Mouse (Mus musculus): ENCODE data around the gene Fam183b. TPM values are rescaled to one million over a fixed set of nuclear protein-coding genes. Genes with fewer than 3 reads are reported as not detected.
"Not testable (repeated sequence)": the region's sequence is repeated elsewhere in the genome, so short reads cannot be mapped to it uniquely, and the experiment has no call there.

Gene Fam183b
- total RNA-seq (2021) = 1 to 10 TPM; 1.4 to 2.4 TPM
- long read RNA-seq, experiment 1, partial matches to known transcripts = 1 of 1 reads
- long read RNA-seq, experiment 1, other reads (novel, unspliced or antisense) = 0 of 1 reads
- long read RNA-seq, experiment 2, partial matches to known transcripts = 1 of 2 reads
- long read RNA-seq, experiment 2, other reads (novel, unspliced or antisense) = 0 of 2 reads

DNA sequence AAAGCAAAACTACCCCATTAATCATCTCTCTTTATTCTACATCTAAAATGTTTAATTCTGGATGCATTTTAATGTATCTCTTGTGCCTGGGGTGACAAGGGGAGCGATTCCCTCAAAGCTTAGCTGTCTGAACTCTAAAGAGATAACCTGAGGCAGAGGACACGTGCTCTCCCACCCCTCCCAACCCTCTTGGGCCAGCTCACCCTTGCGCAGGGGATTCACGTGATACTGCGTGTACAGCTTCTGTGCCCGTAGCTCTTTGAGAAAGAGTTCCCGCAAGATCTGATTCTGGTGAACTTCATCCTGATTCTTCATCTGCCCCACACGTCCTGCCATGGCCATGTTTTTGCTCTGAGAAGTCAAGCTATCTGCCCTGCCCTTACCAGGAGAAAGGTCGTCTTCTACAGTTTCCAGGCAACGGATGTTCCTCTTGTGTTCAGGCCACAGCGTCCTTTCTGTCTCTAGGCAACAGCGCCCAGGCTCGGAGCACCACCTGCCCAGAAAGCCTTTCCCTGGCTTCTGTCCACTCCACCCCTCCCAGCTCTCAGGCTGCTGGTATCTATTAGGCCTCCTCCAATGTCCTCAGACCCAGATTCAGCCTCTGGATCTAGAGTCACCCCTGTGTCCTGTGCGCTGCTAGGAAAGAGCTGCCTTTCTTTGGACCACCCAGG is at the start of gene Fam183b:
Gene Fam183b (minus strand): TSS at position 403 of the 671 bp plus-strand sequence.
- peak in 1 of 2 experiments; percentile 7 for DNase-seq

DNA sequence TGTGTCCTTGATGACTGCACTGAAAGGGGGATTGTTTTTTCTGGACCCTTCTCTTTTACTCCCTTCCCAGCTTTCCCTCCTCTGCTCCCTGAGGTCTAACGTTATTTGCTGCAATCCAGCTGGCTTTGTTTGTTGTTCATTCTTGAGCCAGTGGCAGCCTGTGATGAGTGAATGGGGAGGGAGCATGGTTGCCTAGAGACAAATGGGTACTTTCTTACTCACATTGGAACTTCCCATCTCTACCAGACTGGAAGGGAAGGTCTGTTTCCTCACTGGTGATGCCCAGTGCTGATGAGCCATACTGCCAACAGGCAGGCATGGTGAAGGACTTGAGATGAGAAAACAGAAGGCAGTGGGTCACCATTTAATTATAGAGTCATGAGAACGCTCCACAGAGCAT is 48.0 kb upstream of the Fam183b start:
- DNase-seq = no peak

- DNase-seq = no peak
These were observed 45.9 kb upstream of the Fam183b start for GRCm38 (mm10) chr11:58847636-58848035.

GRCm38 (mm10) chr11:58846919-58847461 is 45.2 kb upstream of the Fam183b start, which contains the start of gene Gm12258:
Gene Gm12258 (plus strand): TSS chr11:58847158.
- DNase-seq = peak; percentile 87

- not testable (repeated sequence) for DNase-seq
These were observed 37.2 kb upstream of the Fam183b start, which contains the start of gene Olfr311 for GRCm38 (mm10) chr11:58838951-58839350. Gene Olfr311 (plus strand): TSS chr11:58839251.

DNA sequence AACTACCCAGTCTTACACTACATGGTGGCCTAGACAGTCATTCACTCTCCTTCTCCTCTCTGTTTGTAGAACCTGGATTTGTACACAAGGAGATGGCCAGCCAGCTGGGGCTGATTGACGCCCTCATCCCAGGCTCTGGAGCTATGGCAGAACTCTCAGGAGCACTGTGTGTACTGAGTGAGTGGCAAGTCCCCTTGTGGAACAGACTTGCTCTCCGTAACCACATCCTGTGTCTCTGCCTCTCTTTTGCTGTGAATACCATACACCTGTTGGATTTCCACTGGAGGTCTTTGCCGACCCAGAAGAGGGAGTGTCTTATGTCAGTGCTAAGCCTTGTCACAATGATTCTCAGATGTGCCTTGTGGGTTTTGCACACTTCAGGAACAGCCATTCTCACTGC is 30.8 kb upstream of the Fam183b start:
- DNase-seq = not testable (repeated sequence)

DNA sequence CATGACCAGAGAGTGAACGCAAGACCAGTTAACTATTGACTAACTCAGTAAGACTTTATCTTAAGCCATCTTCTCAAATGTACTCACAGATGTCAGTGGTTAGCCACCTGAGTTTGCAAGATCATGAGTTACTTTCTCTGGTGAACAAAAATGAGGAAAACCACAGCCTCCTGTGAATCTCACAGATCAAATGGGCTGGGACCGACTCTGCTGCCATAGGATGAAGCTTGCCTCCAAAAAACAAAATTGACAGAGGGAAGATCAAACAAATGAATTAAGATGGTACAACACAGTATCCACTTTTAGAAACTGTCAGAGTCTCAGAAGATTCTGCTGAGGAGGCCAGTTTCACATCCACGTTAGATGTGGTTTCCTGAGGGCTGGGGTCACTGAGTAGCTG is 28.0 kb upstream of the Fam183b start:
- no peak for DNase-seq

- not testable (repeated sequence) for DNase-seq
These were observed 27.2 kb upstream of the Fam183b start, which contains the start of gene Olfr312 for GRCm38 (mm10) chr11:58828937-58829336. Gene Olfr312 (plus strand): TSS chr11:58829237.

DNA sequence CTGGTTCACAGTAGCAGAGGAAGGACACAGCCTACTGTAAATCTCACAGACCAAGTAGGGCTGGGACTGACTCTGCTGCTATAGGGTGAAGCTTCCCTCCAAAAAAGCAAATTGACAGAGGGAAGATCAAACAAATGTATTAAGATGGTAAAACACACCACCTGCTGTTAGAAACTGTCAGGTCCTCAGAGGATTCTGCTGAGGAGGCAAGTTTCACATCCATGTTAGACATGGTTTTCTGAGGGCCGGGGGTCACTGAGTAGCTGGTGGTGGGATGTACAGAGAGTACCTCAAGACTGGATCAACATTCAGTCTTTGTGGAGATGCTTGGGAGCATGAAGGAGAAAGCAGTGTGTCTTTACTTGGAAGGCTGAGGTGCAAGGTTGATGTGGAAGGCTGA is 13.9 kb upstream of the Fam183b start:
- DNase-seq = no peak

GRCm38 (mm10) chr11:58814700-58815099 is 12.9 kb upstream of the Fam183b start, which contains the start of gene Olfr313:
Gene Olfr313 (plus strand): TSS chr11:58815000.
- DNase-seq = not testable (repeated sequence)

DNA sequence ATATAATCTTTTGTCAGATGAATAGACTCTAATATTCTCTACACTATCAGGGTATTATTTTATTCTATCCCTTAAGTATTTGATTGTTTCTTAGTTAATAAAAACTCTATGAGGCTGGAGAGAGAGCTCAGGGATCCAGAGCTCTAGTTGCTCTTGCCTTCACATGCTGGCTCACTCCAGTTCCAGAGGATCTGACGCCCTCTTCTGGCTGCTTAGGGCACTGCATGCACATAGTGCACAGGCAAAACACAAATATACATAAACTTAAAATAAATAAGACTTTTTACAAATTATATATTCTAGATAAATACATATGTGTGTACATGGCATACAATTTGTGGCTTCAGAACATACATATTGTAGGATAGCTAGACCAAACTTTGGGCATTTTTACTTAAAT is 10.2 kb upstream of the Fam183b start:
- DNase-seq = no peak

DNA sequence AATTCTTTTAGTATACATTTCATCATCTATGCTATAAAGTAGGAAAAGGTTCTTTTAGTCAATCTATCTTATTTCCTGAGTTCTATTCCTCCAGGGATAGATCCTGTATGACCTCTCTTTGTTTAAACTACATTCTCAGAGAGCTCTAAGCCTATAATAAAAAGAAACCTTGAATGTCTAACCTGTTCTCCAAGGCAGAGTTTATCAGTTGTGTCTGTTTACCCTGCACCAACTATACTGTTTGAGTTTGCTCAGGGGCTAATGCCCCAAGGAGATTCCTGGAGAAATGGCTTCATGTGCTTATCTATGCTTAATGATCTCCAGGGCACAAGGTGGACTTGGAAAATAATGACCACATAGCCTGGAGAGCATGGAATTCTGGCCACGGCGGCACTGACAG is 2.6 kb upstream of the Fam183b start:
- no peak for DNase-seq

- DNase-seq = no peak
These were observed 2.1 kb upstream of the Fam183b start for GRCm38 (mm10) chr11:58803871-58804270.

DNA sequence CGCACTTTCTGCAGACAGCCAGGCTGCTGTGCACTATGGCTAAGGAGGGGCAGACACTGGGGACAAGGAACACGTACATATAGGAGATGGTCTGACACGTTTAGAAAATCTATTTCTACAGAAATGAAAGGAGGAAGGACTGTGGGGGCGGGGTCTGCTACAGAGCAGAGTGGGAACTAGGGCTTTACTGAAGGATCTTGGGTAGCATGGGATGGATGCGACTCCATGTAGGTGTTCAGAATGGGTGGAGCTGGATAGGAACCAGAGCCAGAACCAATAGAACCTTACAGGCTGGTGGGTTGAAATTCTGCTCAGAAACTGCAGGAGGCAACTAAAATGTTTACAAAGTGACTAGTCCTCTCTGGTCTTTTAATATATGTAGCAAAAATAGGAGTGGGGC is 2.0 kb downstream of the Fam183b start:
- DNase-seq = no peak

GRCm38 (mm10) chr11:58796850-58797249 is 4.9 kb downstream of the Fam183b start:
- no peak for DNase-seq

DNA sequence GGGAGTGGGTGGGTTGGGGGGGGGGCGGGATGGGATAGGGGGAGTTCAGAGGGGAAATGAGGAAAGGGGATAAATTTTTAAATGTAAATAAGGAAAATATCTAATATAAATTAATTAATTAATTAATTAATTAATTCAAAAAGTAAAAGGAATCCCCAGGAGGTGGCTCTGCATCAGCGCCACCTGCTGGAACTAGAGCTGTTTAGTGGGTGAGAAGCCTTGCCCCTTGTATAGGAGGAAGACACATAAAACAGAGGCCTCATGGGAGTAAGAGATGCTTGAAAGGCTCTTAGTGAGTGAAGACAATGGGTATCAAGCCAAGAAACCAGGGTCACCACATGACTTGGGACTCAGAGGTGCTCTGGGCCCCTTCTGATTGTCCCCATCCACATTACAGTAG is 5.9 kb downstream of the Fam183b start:
- no peak for DNase-seq

DNA sequence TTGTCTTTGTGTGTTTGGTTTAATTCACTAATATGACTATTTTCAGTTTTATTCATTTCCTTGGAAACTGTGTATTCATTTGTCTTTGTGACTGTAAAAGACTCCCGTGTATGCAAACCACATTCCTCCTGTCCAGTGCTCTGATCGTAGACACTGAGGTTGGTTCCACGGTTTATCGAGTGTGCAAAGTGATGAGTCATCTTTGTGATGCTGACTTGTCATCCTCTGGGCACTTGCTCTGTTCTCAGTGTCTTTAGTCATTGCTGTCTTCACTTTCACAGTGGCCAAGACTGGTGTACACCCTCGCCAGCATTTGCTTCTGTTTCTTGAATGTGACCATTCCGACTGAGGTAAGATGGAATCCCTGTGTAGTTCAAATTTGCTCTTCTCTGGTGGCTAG is 11.1 kb downstream of the Fam183b start:
- no peak for DNase-seq

GRCm38 (mm10) chr11:58790053-58790452 is 11.7 kb downstream of the Fam183b start:
- DNase-seq = no peak

GRCm38 (mm10) chr11:58789532-58789931 is 12.2 kb downstream of the Fam183b start:
- no peak for DNase-seq

GRCm38 (mm10) chr11:58788346-58788745 is 13.4 kb downstream of the Fam183b start:
- DNase-seq = no peak

- DNase-seq = no peak
These were observed 14.1 kb downstream of the Fam183b start for GRCm38 (mm10) chr11:58787651-58788050.

DNA sequence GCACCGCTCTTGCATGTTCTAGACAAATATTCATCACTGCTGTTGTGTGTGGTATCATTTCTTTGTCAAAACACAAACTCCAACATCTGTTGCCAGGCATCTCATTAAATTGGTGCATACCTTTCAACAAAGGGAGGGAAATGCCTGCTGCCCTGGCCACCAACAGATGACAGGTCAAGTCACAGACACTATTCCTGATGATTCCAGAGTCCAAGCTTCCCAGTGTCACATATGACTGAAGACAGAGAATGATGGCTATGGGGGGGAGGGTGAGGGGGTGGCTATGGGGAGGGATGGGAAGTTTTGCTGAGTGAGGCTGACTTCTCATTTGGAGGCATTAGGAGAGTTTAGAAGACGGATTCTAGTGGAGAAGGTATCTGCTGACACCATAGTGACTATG is 17.6 kb downstream of the Fam183b start:
- DNase-seq = no peak

GRCm38 (mm10) chr11:58782480-58783089 is 19.2 kb downstream of the Fam183b start, which contains the start of gene Olfr314:
Gene Olfr314 (plus strand): TSS chr11:58782952.
- DNase-seq = peak in 1 of 2 experiments; percentile 7
